Mouse (Mus musculus) liver, adult 2 months (tissue): ENCODE measurements at regions not wholly inside any gene's neighbourhood (a gene's known extent, or its start where the extent isn't known, plus 50 kb on each side); places are given as distances from the start of the nearest gene placed in this dataset.
A peak's percentile ranks its signal among the peaks of the same experiment; 100 is the strongest.

Experiments used
- DNase-seq: peaks from one replicate; pipeline ENCODE4 v3.0.0-alpha.2; 2011; ENCODE audit warnings: low read depth, low spot score; ENCODE audit errors: extremely low read depth
- H3K27ac ChIP-seq: fragments of 200-500 bp; replicated peaks from 2 replicates; pipeline ENCODE4 v1.5.1; 2012; ENCODE audit warnings: low read depth, mild to moderate bottlenecking, control low read depth, inconsistent platforms, low read length; ENCODE audit not compliant: insufficient read depth
- H3K27me3 ChIP-seq: fragments of 200-500 bp; 2 replicates; pipeline ENCODE4 v1.6.1; 2012; ENCODE audit warnings: mild to moderate bottlenecking, moderate library complexity, low read length, inconsistent platforms; ENCODE audit not compliant: control insufficient read depth, insufficient read depth
- H3K36me3 ChIP-seq: fragments of 200-500 bp; 2 replicates; pipeline ENCODE4 v1.6.1; 2012; ENCODE audit warnings: low read length, inconsistent platforms; ENCODE audit not compliant: control insufficient read depth, insufficient read depth
- H3K4me1 ChIP-seq: fragments of 200-500 bp; 2 replicates; pipeline ENCODE4 v1.6.1; 2011; ENCODE audit warnings: low read length; ENCODE audit not compliant: control insufficient read depth, insufficient read depth
- H3K4me3 ChIP-seq: fragments of 200-500 bp; 2 replicates; pipeline ENCODE4 v1.5.1; 2011; ENCODE audit warnings: low read depth, mild to moderate bottlenecking, control low read depth, low read length, moderate library complexity; ENCODE audit not compliant: insufficient read depth
- H3K79me2 ChIP-seq: fragments of 200-500 bp; 2 replicates; pipeline ENCODE4 v1.6.1; 2012; ENCODE audit warnings: inconsistent platforms, mild to moderate bottlenecking, low read length, moderate library complexity; ENCODE audit not compliant: control insufficient read depth, insufficient read depth
- H3K9ac ChIP-seq: fragments of 200-500 bp; 2 replicates; pipeline ENCODE4 v1.6.1; 2012; ENCODE audit warnings: low read depth, mild to moderate bottlenecking, control low read depth, inconsistent platforms, low read length
- CTCF ChIP-seq: fragments of 200-500 bp; IDR thresholded peaks from 2 replicates; pipeline ENCODE4 v1.5.1; 2011; ENCODE audit warnings: low read depth, low read length, control low read depth
- POLR2A ChIP-seq: fragments of 200-500 bp; IDR thresholded peaks from 2 replicates; pipeline ENCODE4 v1.6.1; 2011; ENCODE audit warnings: low read length, control low read depth; ENCODE audit not compliant: insufficient read depth; ENCODE audit errors: extremely low read depth
- WGBS: fragments of 180-500 bp; shearing (Covaris S2); methylation state at CpG from one replicate; pipeline ENCODE4 v1.1.7; 2018; 5-methylcytosine and 5-hydroxymethylcytosine counted together

GRCm38 (mm10) chr4:35343751-35344150, 117.8 kb upstream of the C9orf72 start:
- WGBS, result 65% methylated on average over 1 of the region's 1 CpGs
- Histone ChIP-seq H3K4me1 (no peaks in the 10 kb centered on the region), H3K79me2 (no peaks in the 10 kb centered on the region), H3K4me3 (no peak overlapping the region), H3K27ac (no peak overlapping the region), H3K36me3 (no peaks in the 10 kb centered on the region), H3K27me3 (no peaks in the 10 kb centered on the region), H3K9ac (no peak overlapping the region)
- no peak for DNase-seq
- TF ChIP-seq CTCF, result no peak
- no peak for TF ChIP-seq POLR2A

GRCm38 (mm10) chr4:35331161-35331560, 105.2 kb upstream of the C9orf72 start:
- Histone ChIP-seq H3K27me3 (no peaks in the 10 kb centered on the region), H3K79me2 (no peaks in the 10 kb centered on the region), H3K36me3 (no peaks in the 10 kb centered on the region), H3K27ac (no peak overlapping the region), H3K9ac (no peak overlapping the region), H3K4me3 (no peak overlapping the region), H3K4me1 (no peaks in the 10 kb centered on the region)
- TF ChIP-seq POLR2A (no peak), CTCF (no peak)
- WGBS, result 95% methylated on average over 1 of the region's 1 CpGs
- DNase-seq, result no peak

- TF ChIP-seq CTCF, result no peak
- TF ChIP-seq POLR2A, result no peak
- Histone ChIP-seq H3K27ac (no peak overlapping the region), H3K4me3 (no peak overlapping the region), H3K27me3 (no peaks in the 10 kb centered on the region), H3K9ac (no peak overlapping the region), H3K79me2 (no peaks in the 10 kb centered on the region), H3K36me3 (no peaks in the 10 kb centered on the region), H3K4me1 (no peaks in the 10 kb centered on the region)
- no peak for DNase-seq
Observed at GRCm38 (mm10) chr4:35325300-35325699, 99.3 kb upstream of the C9orf72 start.

- Histone ChIP-seq H3K27me3 (no peaks in the 10 kb centered on the region), H3K27ac (no peak overlapping the region), H3K79me2 (no peaks in the 10 kb centered on the region), H3K36me3 (no peaks in the 10 kb centered on the region), H3K4me1 (no peaks in the 10 kb centered on the region), H3K9ac (no peak overlapping the region), H3K4me3 (no peak overlapping the region)
- WGBS, result 89% methylated on average over 2 of the region's 2 CpGs
- no peak for DNase-seq
- TF ChIP-seq CTCF (no peak), POLR2A (no peak)
Observed at GRCm38 (mm10) chr4:35322432-35323173, 96.6 kb upstream of the C9orf72 start.

GRCm38 (mm10) chr4:35310396-35310977, 84.5 kb upstream of the C9orf72 start:
- no peak overlapping the region for H3K9ac ChIP-seq
- H3K4me1 ChIP-seq, result peaks cover under 1% of the 10 kb centered on the region; the same call in 1 of the 2 replicates
- H3K36me3 ChIP-seq, result no peaks in the 10 kb centered on the region
- no peak overlapping the region for H3K4me3 ChIP-seq
- 56% methylated on average over 5 of the region's 5 CpGs for WGBS
- H3K79me2 ChIP-seq, result no peaks in the 10 kb centered on the region
- peak; percentile 57 for DNase-seq
- no peak overlapping the region for H3K27ac ChIP-seq
- H3K27me3 ChIP-seq, result no peaks in the 10 kb centered on the region
- TF ChIP-seq CTCF (peak; percentile 75; the same call in 1 of the 2 replicates), POLR2A (no peak)

- Histone ChIP-seq H3K27ac (no peak overlapping the region), H3K9ac (no peak overlapping the region), H3K27me3 (no peaks in the 10 kb centered on the region), H3K36me3 (no peaks in the 10 kb centered on the region), H3K4me3 (no peak overlapping the region), H3K79me2 (no peaks in the 10 kb centered on the region), H3K4me1 (peaks cover 5% of the 10 kb centered on the region)
- WGBS, result 46% methylated on average over 5 of the region's 5 CpGs
- peak; percentile 52 for TF ChIP-seq CTCF
- no peak for TF ChIP-seq POLR2A
- DNase-seq, result peak; percentile 56
Observed at GRCm38 (mm10) chr4:35308221-35308620, 82.2 kb upstream of the C9orf72 start.
